Mouse (Mus musculus) kidney, postnatal 4 days (tissue): Measurements from ENCODE around the gene Rpl18.

Experiments
- DNase-seq, 2 experiments: peaks; one replicate each; pipeline ENCODE4 v3.0.0; 2021; ENCODE audit warnings: mixed read lengths in 2 of 2

Gene Rpl18

GRCm38 (mm10) chr7:45701072-45701471 lies 14.2 kb upstream of the Rpl18 start:
- DNase-seq: peak in 1 of 2 experiments; percentile 57

DNA sequence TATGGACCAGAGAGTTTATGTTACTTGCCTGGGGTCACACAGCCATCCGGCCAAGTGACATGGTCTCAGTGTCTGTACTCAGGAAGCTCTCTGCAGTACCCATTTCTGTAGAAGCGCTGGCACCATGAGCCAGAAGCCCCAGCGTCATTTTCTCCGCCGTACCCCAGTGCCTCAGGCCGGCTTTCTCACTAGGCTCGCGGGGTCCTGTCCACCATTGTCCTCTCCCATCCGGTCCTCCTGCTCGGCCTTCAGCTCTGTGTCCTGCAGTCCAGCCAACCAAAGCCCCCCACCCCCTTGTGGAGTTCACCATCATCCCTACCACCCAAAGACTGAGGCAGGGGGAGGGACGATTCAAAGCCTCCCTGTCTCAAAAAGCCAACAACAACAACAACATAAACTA lies 13.7 kb upstream of the Rpl18 start:
- no peak for DNase-seq

DNA sequence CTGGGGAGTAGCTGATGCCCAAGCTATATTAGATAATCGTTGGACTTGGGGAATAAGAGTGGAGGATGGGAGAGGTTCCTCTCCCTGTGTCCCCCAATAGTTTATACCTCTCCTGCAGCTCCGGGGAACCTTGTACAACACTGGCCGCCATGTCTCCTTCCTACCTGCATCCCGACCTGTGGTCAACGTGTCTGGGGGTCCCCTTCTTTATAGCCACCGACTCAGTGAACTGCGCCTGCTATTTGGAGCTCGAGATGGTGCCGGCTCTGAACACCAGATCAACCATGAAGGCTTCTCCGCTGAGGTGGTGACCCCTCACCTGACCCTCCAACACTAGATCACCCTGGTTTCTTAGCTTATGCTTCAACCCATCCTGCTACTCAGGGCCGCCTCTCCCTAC lies 12.9 kb upstream of the Rpl18 start:
- DNase-seq: no peak

DNA sequence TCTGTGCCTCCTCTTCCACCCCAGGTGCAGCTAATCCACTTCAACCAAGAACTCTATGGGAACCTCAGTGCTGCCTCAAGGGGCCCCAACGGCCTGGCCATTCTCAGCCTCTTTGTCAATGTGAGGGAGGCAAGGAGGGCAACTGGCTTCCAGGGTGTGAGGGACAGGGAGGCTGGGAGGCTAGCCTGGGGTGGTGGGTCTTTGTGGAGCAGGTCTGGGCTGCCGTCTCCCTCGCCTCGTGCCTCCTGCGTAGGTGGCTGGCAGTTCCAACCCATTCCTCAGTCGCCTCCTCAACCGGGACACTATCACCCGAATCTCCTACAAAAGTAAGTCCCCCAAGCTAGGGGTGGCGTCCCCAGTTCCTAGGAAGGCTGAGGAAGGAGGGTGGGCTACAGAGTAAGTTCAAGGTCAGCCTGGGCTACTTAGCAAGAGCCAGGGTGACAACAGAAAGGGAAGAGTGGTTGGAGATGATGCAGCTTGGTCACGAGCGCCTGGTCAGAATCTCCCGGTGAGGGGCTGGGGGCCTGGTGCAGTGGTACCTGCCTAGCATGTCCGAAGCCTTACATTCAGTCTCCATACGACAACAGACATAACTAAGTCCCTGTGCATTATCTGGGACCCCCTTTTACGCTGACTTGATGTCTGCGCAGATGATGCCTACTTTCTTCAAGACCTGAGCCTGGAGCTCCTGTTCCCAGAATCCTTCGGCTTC lies 12.3 kb upstream of the Rpl18 start:
- peak in 1 of 2 experiments; percentile 6 for DNase-seq

- DNase-seq: no peak
Observed at GRCm38 (mm10) chr7:45703521-45704033, 11.7 kb upstream of the Rpl18 start.

DNA sequence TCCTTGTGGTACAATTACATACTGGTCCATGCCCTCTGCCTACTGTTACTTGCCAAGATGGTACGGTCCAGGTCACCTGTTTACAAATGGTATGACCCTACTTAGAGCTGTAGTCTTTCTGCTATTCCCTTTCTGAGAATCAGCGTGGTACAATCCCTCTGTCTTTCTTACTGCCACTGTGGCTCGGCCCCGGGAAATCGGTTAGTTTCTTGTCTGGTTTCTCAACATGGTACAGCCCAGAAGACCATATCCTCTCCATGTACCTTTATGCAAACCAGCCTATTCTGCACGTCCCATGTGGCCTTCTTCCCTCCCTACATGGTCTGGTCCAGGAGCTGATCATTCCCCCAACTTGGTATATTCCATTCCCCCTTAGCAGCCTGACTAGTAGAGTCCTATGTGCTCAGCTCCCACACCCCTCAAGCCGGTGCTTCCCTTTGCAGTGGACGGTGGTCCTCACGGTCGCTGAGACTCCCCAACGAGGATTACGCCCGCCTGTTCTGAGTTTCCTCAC lies 11.2 kb upstream of the Rpl18 start:
- DNase-seq: peak; percentile 69 to 80

DNA sequence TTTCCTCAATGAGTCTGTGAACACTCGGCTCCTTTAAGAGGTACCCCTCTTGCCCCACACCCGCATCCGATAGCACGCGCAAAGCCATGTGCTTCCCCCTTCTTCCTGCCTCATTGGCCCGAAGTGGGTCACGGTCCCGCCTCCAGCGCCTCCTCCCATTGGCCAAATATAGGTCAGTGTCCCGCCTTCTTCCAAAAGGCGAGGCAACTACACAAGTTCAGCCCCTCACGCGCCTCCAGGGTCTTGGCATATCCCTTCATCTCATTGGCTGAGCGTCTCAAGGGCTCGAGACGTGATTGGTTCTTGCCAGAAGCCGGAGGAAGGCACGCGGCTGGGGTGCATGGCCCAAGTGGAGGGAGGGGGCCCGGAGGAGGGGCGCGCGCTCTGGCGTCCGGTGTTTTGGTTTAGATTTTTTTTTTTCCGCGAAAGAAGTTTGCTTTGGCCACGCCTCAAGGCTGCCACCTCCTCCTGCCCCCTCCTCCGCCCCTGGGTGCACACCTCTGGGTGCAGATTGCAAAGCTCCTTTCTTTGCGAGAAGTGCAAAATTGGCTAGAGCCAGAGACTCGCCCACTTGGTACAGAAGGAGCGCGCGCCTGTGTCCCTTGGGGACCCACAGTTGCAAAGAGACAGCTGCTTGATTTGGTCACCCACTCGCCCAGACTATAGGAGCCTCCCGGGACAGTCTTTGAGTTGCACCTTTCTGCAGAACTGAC lies 10.4 kb upstream of the Rpl18 start, which contains the start of gene Dbp:
Gene Dbp (plus strand): TSS at position 359 of the 713 bp plus-strand sequence.
- peak; percentile 98 to 99 for DNase-seq

GRCm38 (mm10) chr7:45705443-45705864 lies 9.8 kb upstream of the Rpl18 start:
- DNase-seq: no peak

DNA sequence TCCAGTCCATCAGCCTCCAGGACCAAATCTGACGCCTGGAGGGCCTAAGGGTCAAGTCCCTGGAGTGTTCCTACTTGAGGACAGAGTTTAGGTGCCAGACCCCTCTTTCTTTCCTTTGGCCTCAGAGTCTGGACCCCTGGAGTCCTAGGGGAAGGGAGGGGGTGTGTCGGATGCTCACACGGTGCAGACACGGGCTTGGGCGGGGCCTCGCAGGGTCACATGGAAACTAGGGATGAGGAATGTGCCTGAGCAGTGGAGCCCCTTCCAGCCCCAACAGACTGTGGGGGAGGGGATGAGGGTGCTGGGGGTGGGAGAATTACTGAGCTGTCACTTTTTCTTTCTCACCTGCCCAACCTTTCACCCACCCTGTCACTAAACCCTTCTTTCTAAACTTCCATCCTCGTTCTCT lies 9.4 kb upstream of the Rpl18 start:
- peak; percentile 84 to 91 for DNase-seq

GRCm38 (mm10) chr7:45706721-45707241 lies 8.5 kb upstream of the Rpl18 start:
- DNase-seq: peak; percentile 90 to 95

DNA sequence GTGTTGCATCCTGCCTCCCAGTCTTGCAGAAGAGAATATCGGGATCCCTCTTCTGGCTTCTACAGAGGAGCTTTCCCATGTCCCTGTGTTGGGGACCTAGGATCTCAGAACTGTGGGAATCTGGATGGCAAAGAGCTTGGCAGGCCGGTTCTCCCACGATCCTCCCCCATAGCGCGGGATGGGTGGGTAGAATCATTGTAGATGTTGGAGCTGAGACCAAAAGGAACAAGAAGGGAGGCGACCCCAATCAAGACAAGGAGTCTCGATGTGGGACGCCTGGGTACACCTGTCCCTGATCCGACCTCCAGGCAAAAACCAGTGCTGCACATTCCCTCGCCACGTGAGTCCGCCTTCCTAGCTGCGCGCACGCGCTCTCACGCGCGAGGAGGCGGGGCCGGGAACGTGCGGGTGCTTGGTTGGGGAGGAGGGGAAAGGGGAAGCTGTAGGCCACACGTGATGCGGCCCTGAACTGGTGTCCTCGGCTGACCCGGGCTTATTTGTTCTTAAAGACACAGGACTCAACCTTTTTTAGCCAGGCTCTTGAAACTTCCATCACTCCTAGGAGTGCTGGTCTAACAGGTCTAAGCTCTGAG lies 7.8 kb upstream of the Rpl18 start:
- DNase-seq: peak; percentile 95 to 97

- DNase-seq: peak; percentile 37 to 58
Observed at GRCm38 (mm10) chr7:45708221-45708761, 7.0 kb upstream of the Rpl18 start.

GRCm38 (mm10) chr7:45709036-45709435 lies 6.2 kb upstream of the Rpl18 start:
- DNase-seq: peak in 1 of 2 experiments; percentile 6

- no peak for DNase-seq
Observed at GRCm38 (mm10) chr7:45709677-45710355, 5.4 kb upstream of the Rpl18 start.

DNA sequence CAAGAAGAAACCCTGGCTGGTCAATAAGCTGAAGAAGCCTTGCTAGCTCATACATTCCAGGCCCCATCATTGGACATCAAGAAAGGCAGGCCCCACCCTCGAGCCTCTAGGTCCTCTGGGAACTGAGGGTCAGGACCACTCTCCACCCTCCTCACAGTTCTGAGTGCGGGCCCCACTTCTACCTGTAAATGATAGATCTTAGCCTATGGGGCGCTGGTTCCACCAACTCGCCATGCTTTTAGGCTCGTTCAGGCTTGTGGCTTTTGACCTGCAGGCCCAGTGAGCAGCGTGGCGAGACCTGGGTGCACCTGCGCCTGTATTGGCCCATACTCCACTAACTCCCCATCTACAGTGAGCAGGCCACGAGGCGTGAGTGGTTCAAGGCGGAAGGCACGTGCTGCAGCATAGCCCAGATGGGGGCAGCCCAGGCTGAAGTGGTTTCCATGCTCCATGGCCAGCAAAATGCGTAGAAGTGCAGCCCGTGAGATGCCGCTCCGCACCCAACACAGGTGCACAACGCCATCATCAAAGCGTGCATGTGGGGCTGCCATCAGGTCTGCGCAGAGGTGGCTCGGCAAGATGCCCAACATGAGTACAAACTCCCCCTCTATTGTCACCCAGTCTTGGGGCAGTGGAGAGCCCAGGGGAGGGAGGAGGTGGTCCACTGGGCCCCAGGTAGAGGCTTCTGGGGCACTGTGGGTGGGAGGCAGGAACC lies 4.6 kb upstream of the Rpl18 start:
- DNase-seq: no peak

- DNase-seq: no peak
Observed at GRCm38 (mm10) chr7:45711316-45712021, 3.8 kb upstream of the Rpl18 start.

- peak; percentile 54 to 67 for DNase-seq
Observed at GRCm38 (mm10) chr7:45712022-45712757, 3.1 kb upstream of the Rpl18 start.

DNA sequence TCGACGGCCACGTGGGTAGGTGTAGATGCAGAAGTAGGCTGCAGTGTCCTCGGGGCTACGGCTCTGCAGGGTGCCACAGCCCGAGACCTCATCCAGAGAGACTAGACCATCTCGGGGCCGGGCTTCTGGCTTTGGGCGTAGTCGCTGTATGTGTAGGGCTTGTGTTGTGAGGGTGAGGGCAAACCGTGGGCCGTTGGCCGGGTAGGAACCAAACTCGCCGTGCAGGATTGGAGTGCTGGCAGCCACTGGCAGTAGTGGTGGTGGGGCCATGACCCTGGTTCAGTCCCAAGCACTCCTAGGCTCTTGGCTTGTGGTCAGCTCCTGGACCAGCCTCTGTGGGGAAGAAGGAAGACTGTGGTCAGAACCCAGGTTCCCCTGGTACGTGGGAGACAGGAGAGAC lies 1.9 kb upstream of the Rpl18 start:
- no peak for DNase-seq

DNA sequence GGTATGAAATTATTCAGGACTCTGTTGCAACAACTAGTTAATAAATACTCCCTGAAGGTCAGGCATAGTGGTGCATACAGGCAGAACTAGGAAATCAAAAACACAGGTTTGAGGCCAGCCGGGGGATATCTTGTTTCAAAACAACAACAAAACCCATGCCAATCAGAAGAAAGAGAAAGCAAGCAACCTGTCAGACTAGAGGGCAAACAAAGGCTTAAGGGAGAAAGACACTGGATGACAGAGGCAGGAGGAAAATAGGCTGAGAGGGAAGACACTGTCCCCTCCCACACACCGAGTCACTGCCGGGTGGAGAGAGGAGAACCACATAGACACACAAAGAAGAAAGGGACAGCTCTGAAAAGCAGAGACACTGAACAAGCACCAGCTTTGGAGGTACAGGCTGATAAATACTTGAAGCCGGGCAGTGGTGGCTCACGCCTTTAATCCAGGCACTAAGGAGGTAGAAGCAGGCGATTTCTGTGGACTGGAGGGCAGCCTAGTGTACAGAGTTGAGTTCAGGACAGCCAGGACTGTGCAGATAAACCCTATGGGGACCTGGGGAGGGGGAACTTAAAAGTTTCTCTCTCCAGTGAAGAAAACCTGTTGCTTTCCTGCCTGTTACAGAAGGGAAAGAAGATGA lies 1.3 kb upstream of the Rpl18 start:
- no peak for DNase-seq
